Mouse (Mus musculus): ENCODE results near the gene Arg1. TPM values are rescaled to one million over a fixed set of nuclear protein-coding genes. Genes with fewer than 3 reads are reported as not detected.

Gene Arg1
- total RNA-seq (2023): not detected in 4 replicates

GRCm38 (mm10) chr10:24926962-24927720, at the start of gene Arg1:
Arg1 (minus strand) TSS chr10:24927484.

GRCm38 (mm10) chr10:24869760-24870290, 57.5 kb downstream of the Arg1 start, which contains the start of gene Med23:
Med23 (plus strand) TSS chr10:24869986.

Other genes with a start within 250 kb of the Arg1 start
- gene Enpp1, start 215.3 kb downstream of the Arg1 start, total RNA-seq (2023): 24.9 to 29.8 TPM (median 28.6 TPM) in 4 replicates
- gene Enpp3, start 84.7 kb downstream of the Arg1 start, total RNA-seq (2023): not detected in 4 replicates
- 39.0 to 43.8 TPM (median 42.2 TPM) in 4 replicates for gene Med23, start 57.5 kb downstream of the Arg1 start, total RNA-seq (2023)